Comparison of ENCODE assay signal across 16 mouse cellular contexts in genomic region chr17:44436536-44437043, GRCm38 (mm10).
"Had no signal": no experiment of that assay in that cellular context is flagged by ENCODE, and none has a peak within 500 bp of the region (broad histone marks: within the 10 kb centered on the region; RNA-seq: fewer than 3 reads in every experiment).

No protein-coding gene starts in this region.

- H3K4me2 ChIP-seq: intestine, embryonic 15.5 days; limb, embryonic 13.5 days; liver, embryonic 13.5 days; lung, embryonic 14.5 days; midbrain, embryonic 13.5 days; stomach, embryonic 15.5 days had no signal

- H3K9me3 ChIP-seq: intestine, embryonic 15.5 days; limb, embryonic 13.5 days; liver, embryonic 13.5 days; midbrain, embryonic 13.5 days; stomach, embryonic 15.5 days had no signal

- H3K27ac ChIP-seq: intestine, embryonic 15.5 days; limb, embryonic 13.5 days; liver, embryonic 13.5 days; midbrain, embryonic 13.5 days; stomach, embryonic 15.5 days had no signal

- H3K36me3 ChIP-seq: intestine, embryonic 15.5 days; limb, embryonic 13.5 days; liver, embryonic 13.5 days; midbrain, embryonic 13.5 days; stomach, embryonic 15.5 days had no signal

- H3K4me3 ChIP-seq: intestine, embryonic 15.5 days; limb, embryonic 13.5 days; liver, embryonic 13.5 days; midbrain, embryonic 13.5 days; stomach, embryonic 15.5 days had no signal

- H3K27me3 ChIP-seq: intestine, embryonic 15.5 days; liver, embryonic 13.5 days; midbrain, embryonic 13.5 days; stomach, embryonic 15.5 days had no signal

- H3K4me1 ChIP-seq: liver, embryonic 13.5 days; midbrain, embryonic 13.5 days; stomach, embryonic 15.5 days had no signal

- ATAC-seq: intestine, embryonic 15.5 days; lung, postnatal 0 days; midbrain, embryonic 13.5 days had no signal

- H3K9ac ChIP-seq: intestine, embryonic 15.5 days; limb, embryonic 13.5 days; liver, embryonic 13.5 days; lung, embryonic 14.5 days; midbrain, embryonic 13.5 days; stomach, embryonic 15.5 days had no signal

- DNase-seq: kidney, adult 18-20 months; kidney, adult 9 months; kidney, postnatal 14 days; kidney, postnatal 4 days; left cerebral cortex, postnatal 4 days; liver; liver, embryonic 13.5 days; lung, embryonic 14.5 days; lung, postnatal 36 days; thymus, adult 18-20 months; thymus, postnatal 36 days had no signal
